Mouse (Mus musculus): ENCODE results near the gene Gm7879.

DNA sequence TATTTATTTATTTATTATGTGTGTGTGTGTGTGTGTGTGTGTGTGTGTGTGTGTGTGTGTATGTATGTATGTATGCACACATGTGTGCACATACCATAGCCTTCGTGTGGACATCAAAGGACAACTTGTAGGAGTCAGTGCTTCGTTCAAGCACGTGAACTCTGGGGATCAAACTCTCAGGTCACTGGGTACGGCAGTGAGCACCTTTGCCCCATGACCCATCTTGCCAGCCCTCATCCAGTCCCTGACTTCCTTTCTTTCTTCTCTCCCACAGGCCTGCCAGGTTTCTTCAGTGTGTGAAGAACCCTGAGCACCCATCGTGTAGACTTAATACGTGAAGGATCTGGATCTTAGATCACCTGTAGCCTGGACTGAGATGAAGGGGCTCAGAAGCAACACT is 2.9 kb upstream of the Gm7879 start:
- no peak for TF ChIP-seq GATA1 (IDR thresholded peaks at IDR 0.05; ENCODE audit: borderline replicate concordance, low read length)
- no peak for TF ChIP-seq CTCF (IDR thresholded peaks at IDR 0.05; ENCODE audit: low read depth, low read length)
- TF ChIP-seq TAL1 (conservative IDR thresholded peaks at IDR 0.05; ENCODE audit: low read depth, low read length) = no peak
- no peak for TF ChIP-seq POLR2AphosphoS5 (IDR thresholded peaks at IDR 0.05; ENCODE audit: insufficient replicate concordance, low read depth, low read length)
